Comparison of ENCODE assay signal across 8 mouse cellular contexts in genomic region chr5:142386784-142387680, GRCm38 (mm10). TPM values are rescaled to one million over a fixed set of nuclear protein-coding genes. Genes with fewer than 3 reads are reported as not detected.
DNase-seq lines count a peak whose midpoint lies in the region; ATAC-seq lines count a peak whose summit lies in the region.

No protein-coding gene starts in this region.

- H3K9ac ChIP-seq in hindbrain, embryonic 14.5 days: no peak overlapping the region

- H3K27me3 ChIP-seq in hindbrain, embryonic 14.5 days (ENCODE audit: control insufficient read depth, insufficient read depth, low read length): no peaks in the 10 kb centered on the region

- peak overlapping the region; percentile 66 for H3K27ac ChIP-seq in hindbrain, embryonic 14.5 days

- DNase-seq in gastrocnemius, postnatal 25 days: peak; percentile 30
- DNase-seq in gastrocnemius, postnatal 14 days: no peak
- DNase-seq in testis, postnatal 10 days (ENCODE audit: low spot score): peak; percentile 66
- DNase-seq in testis, postnatal 14 days (ENCODE audit: low spot score): no peak
- peak; percentile 72 for DNase-seq in hindbrain, embryonic 14.5 days (ENCODE audit: low spot score)
- DNase-seq in neural tube, embryonic 10.5 days (ENCODE audit: extremely low spot score, low spot score): peak; percentile 64
- DNase-seq in thymus, postnatal 4 days: no peak
- DNase-seq in urinary bladder, postnatal 25 days (ENCODE audit: low spot score): no peak

- no peak overlapping the region for H3K4me3 ChIP-seq in hindbrain, embryonic 14.5 days (replicated peaks; ENCODE audit: low read length)

- peaks cover 28% of the 10 kb centered on the region for H3K4me1 ChIP-seq in hindbrain, embryonic 14.5 days (replicated peaks; ENCODE audit: control insufficient read depth, insufficient read depth, low read length)

- peak; percentile 86 for ATAC-seq in hindbrain, embryonic 14.5 days (ENCODE audit: low FRiP score)

- no peaks in the 10 kb centered on the region for H3K36me3 ChIP-seq in hindbrain, embryonic 14.5 days (replicated peaks; ENCODE audit: control insufficient read depth, insufficient read depth)

- H3K4me2 ChIP-seq in hindbrain, embryonic 14.5 days (replicated peaks): no peak overlapping the region

- intact Hi-C loops in gastrocnemius, postnatal 14 days (cut with DNase I; ENCODE audit: low total_unique reads): no loop called here

- H3K9me3 ChIP-seq in hindbrain, embryonic 14.5 days (ENCODE audit: control insufficient read depth, low read length): no peaks in the 10 kb centered on the region

- 27% methylated on average over 17 of the region's 17 CpGs for WGBS in hindbrain, embryonic 14.5 days

RNA-seq across cellular contexts. Expression of gene Foxk1, which starts 14.3 kb away (rescaled TPM):
- 10 to 100 TPM; 10.5 to 12.1 TPM for total RNA-seq in gastrocnemius, postnatal 25 days (2021)
- 10 to 100 TPM; 12.2 to 14.7 TPM for total RNA-seq in gastrocnemius, postnatal 14 days (2021)
- 5.4 and 5.9 TPM in 2 replicates for polyA plus RNA-seq in hindbrain, embryonic 14.5 days (2014; fragmentation: Nextera tagmentation; extraction: Ambion mirVana)

Comparison
In these comparisons a context has a peak if more than half of its experiments do, and no peak if none do; other contexts are left out.
1. DNase-seq: peak in gastrocnemius, postnatal 25 days (single experiment), testis, postnatal 10 days (single experiment), hindbrain, embryonic 14.5 days (single experiment) and neural tube, embryonic 10.5 days (single experiment); none in gastrocnemius, postnatal 14 days (single experiment), testis, postnatal 14 days (single experiment), thymus, postnatal 4 days (single experiment) and urinary bladder, postnatal 25 days (single experiment).